Mouse (Mus musculus) heart, adult 2 months (tissue): ENCODE results near the gene Exoc1. TPM values are rescaled to one million over a fixed set of nuclear protein-coding genes. Genes with fewer than 3 reads are reported as not detected.

Source experiments
- DNase-seq, 2 experiments: peaks; one replicate each; pipeline ENCODE4 v3.0.0; 2021
- H3K27ac ChIP-seq: fragments of 200-600 bp; 2 replicates; pipeline ENCODE4 v1.8.1; 2022
- H3K27me3 ChIP-seq: fragments of 200-500 bp; 2 replicates; pipeline ENCODE4 v1.6.1; 2012; ENCODE audit warnings: mild to moderate bottlenecking, low read length, inconsistent platforms, mixed read lengths; ENCODE audit not compliant: control insufficient read depth, insufficient read depth
- H3K36me3 ChIP-seq: fragments of 200-500 bp; 2 replicates; pipeline ENCODE4 v1.6.1; 2012; ENCODE audit warnings: low read length, inconsistent platforms; ENCODE audit not compliant: control insufficient read depth, insufficient read depth
- H3K4me1 ChIP-seq: fragments of 200-500 bp; 2 replicates; pipeline ENCODE4 v1.6.1; 2011; ENCODE audit warnings: low read length; ENCODE audit not compliant: control insufficient read depth, insufficient read depth
- H3K4me3 ChIP-seq: fragments of 200-600 bp; 2 replicates; pipeline ENCODE4 v1.8.1; 2022
- H3K79me2 ChIP-seq: fragments of 200-500 bp; replicated peaks from 2 replicates; pipeline ENCODE4 v1.6.1; 2012; ENCODE audit warnings: mild to moderate bottlenecking, inconsistent platforms, low read length, moderate library complexity, mixed read lengths; ENCODE audit not compliant: control insufficient read depth, insufficient read depth
- H3K9ac ChIP-seq: fragments of 200-500 bp; 2 replicates; pipeline ENCODE4 v1.6.1; 2012; ENCODE audit warnings: low read depth, mild to moderate bottlenecking, control low read depth, inconsistent platforms, low read length, mixed read lengths
- CTCF ChIP-seq: fragments of 200-600 bp; IDR thresholded peaks from 2 replicates; pipeline ENCODE4 v1.8.1; 2022; ENCODE audit warnings: antibody characterized with exemption, mild to moderate bottlenecking, moderate library complexity
- EP300 ChIP-seq: fragments of 200-500 bp; IDR thresholded peaks from 2 replicates; pipeline ENCODE4 v1.6.1; 2011; ENCODE audit warnings: low read depth, low read length, control low read depth; ENCODE audit not compliant: insufficient read depth
- POLR2A ChIP-seq: fragments of 200-500 bp; IDR thresholded peaks from 2 replicates; pipeline ENCODE4 v1.6.1; 2011; ENCODE audit warnings: mild to moderate bottlenecking, low read depth, low read length, control low read depth; ENCODE audit not compliant: insufficient read depth
- WGBS: fragments of 180-500 bp; shearing (Covaris S2); methylation state at CpG from one replicate; pipeline ENCODE4 v1.1.7; 2018; 5-methylcytosine and 5-hydroxymethylcytosine counted together
- intact Hi-C: fragments of 180-260 bp; cut with DNase I; formaldehyde crosslinking; loops from one replicate; pipeline ENCODE4 v1.15.1; 2025
- polyA plus RNA-seq: library from polyadenylated mRNA; depleted of rRNA; stranded (reverse); fragments of >200 nt; gene quantifications from 2 replicates; pipeline ENCODE4 v1.2.3, GENCODE M21; 2012
- total RNA-seq, 2 experiments: library from RNA; stranded (reverse); gene quantifications; 2 replicates each; pipeline ENCODE4 v1.2.3; 2021

Exoc1 gene
- total and polyA plus RNA-seq, 3 experiments: 9.0 to 15.2 (median 11.2) TPM

GRCm38 (mm10) chr5:76585378-76585777 lies 56.3 kb downstream of the Exoc1 start:
- WGBS: 79% methylated on average over 2 of the region's 2 CpGs
- Histone ChIP-seq H3K4me3 (no peak overlapping the region), H3K4me1 (no peaks in the 10 kb centered on the region), H3K27ac (no peak overlapping the region), H3K27me3 (no peaks in the 10 kb centered on the region), H3K79me2 (no peaks in the 10 kb centered on the region), H3K36me3 (no peaks in the 10 kb centered on the region), H3K9ac (no peak overlapping the region)
- no peak for TF ChIP-seq POLR2A
- intact Hi-C loops: loop anchor here (5.0 kb wide), 1 partner anchor 58 kb away; the partner anchor contains the start of gene Exoc1
- no peak for DNase-seq

- peak; percentile 91 to 92 for DNase-seq
- H3K4me3 ChIP-seq: peak within 1 kb of the TSS; percentile 82
- no peaks in the 10 kb centered on the region for H3K79me2 ChIP-seq
- peak within 1 kb of the TSS; percentile 91 for H3K9ac ChIP-seq
- no peaks in the 10 kb centered on the region for H3K4me1 ChIP-seq
- intact Hi-C loops: loop anchor here (1.0 to 5.0 kb wide), 2 partner anchors 61 to 255 kb away; partner anchors contain the start of gene Exoc1
- TF ChIP-seq EP300 (no peak), CTCF (0 out of 2 replicates have a peak, but pooled peaks have one; percentile 99), POLR2A (no peak)
- under 1% methylated on average over 91 of the region's 92 CpGs for WGBS
- H3K36me3 ChIP-seq: no peaks in the 10 kb centered on the region
- peak within 1 kb of the TSS; percentile 88 for H3K27ac ChIP-seq
- H3K27me3 ChIP-seq: no peaks in the 10 kb centered on the region
These were observed 59.6 kb downstream of the Exoc1 start, which contains the start of gene Cep135 for GRCm38 (mm10) chr5:76588551-76589283. Gene Cep135 (plus strand): TSS chr5:76588698.

- Histone ChIP-seq H3K36me3 (no peaks in the 10 kb centered on the region), H3K79me2 (no peaks in the 10 kb centered on the region), H3K27me3 (no peaks in the 10 kb centered on the region), H3K4me3 (peak overlapping the region; percentile 82), H3K4me1 (no peaks in the 10 kb centered on the region), H3K9ac (peak overlapping the region; percentile 91), H3K27ac (peak overlapping the region; percentile 88)
- intact Hi-C loops: loop anchor here (5.0 kb wide), 1 partner anchor 62 kb away; the partner anchor contains the start of gene Exoc1
- 9% methylated on average over 7 of the region's 7 CpGs for WGBS
- DNase-seq: no peak
- no peak for TF ChIP-seq CTCF
- TF ChIP-seq POLR2A: no peak
- no peak for TF ChIP-seq EP300
These were observed 60.2 kb downstream of the Exoc1 start for GRCm38 (mm10) chr5:76589311-76589710.

DNA sequence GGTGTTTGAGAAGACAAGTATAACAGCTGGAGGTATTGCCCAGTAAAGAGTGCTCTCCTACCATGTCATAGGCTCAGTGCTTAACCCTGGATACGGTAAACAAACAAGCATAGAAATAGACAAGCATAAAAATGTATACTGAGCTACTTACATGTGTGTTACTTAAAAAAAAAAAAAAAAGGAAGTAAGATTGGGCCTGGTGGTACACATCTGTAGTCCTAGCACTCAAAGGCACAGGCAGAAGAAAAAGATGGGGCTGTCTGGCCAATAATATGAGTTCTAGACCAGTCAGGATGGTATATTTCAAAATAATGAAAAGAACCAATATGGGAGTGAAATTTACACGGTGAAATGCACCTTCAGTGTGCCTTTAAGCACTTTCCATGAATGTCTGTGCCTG lies 60.9 kb downstream of the Exoc1 start:
- no peak overlapping the region for H3K9ac ChIP-seq
- no peak for DNase-seq
- 81% methylated on average over 2 of the region's 2 CpGs for WGBS
- TF ChIP-seq POLR2A (no peak), EP300 (no peak), CTCF (no peak)
- no peaks in the 10 kb centered on the region for H3K79me2 ChIP-seq
- no peak overlapping the region for H3K4me3 ChIP-seq
- no peaks in the 10 kb centered on the region for H3K4me1 ChIP-seq
- intact Hi-C loops: no loop called here
- H3K27me3 ChIP-seq: no peaks in the 10 kb centered on the region
- no peaks in the 10 kb centered on the region for H3K36me3 ChIP-seq
- no peak overlapping the region for H3K27ac ChIP-seq

GRCm38 (mm10) chr5:76591885-76592284 lies 62.8 kb downstream of the Exoc1 start:
- intact Hi-C loops: no loop called here
- Histone ChIP-seq H3K79me2 (no peaks in the 10 kb centered on the region), H3K36me3 (no peaks in the 10 kb centered on the region), H3K27me3 (no peaks in the 10 kb centered on the region), H3K4me1 (no peaks in the 10 kb centered on the region), H3K4me3 (no peak overlapping the region), H3K9ac (no peak overlapping the region), H3K27ac (no peak overlapping the region)
- 62% methylated on average over 9 of the region's 9 CpGs for WGBS
- no peak for DNase-seq
- TF ChIP-seq POLR2A (no peak), CTCF (no peak), EP300 (no peak)

DNA sequence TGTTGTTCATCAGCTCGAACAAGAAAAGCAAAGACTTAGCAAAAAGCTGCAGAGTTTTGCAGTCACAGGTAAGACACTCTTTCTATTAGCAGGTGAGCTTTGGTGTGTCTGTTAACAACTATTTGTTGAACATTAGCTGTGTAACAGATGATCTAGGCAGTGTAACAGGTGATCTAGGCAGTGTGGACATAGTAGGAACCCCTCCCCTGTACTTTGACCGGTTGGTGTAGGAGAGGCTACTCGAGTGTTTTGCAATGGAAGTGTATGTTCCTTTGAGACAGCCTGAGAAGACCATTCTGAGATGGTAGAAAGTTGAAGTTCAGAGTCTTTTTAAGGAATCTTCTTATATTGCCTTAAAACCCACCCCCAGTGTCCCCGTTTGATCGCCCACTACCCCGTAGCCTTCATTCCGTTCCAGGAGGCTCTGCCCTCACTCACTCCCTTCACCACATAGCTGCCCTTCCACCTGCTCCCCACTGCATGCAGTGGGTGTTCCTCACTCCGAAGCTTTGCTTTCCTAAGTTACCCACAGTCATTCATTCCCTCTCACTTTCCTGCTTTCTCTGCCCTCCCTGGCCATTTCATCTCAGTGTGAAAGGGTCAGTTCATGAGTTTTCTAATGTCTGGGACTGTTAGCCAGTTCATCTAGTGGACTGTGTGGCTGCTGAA lies 80.7 kb downstream of the Exoc1 start:
- Histone ChIP-seq H3K79me2 (no peaks in the 10 kb centered on the region), H3K9ac (no peak overlapping the region), H3K27me3 (no peaks in the 10 kb centered on the region), H3K4me3 (no peak overlapping the region), H3K36me3 (no peaks in the 10 kb centered on the region), H3K4me1 (no peaks in the 10 kb centered on the region), H3K27ac (no peak overlapping the region)
- intact Hi-C loops: no loop called here
- TF ChIP-seq POLR2A (no peak), EP300 (no peak), CTCF (no peak)
- DNase-seq: no peak
- 95% methylated on average over 8 of the region's 8 CpGs for WGBS
